Mouse (Mus musculus): Measurements from ENCODE around the gene Cilp. TPM values are rescaled to one million over a fixed set of nuclear protein-coding genes. Genes with fewer than 3 reads are reported as not detected.

Cilp gene
- polyA plus RNA-seq, 1 experiment from 2014 or later: 1.9 TPM

Other genes with a start within 250 kb of the Cilp start
- 92.7 and 97.3 TPM in 2 replicates for gene Hacd3, start 243.5 kb upstream of the Cilp start, polyA plus RNA-seq (2015; fragmentation: Nextera tagmentation; extraction: Ambion mirVana)
- 32.5 and 37.0 TPM in 2 replicates for gene Dpp8, start 232.8 kb upstream of the Cilp start, polyA plus RNA-seq (2015; fragmentation: Nextera tagmentation; extraction: Ambion mirVana)
- gene Igdcc4, start 163.7 kb upstream of the Cilp start, polyA plus RNA-seq (2015; fragmentation: Nextera tagmentation; extraction: Ambion mirVana): 24.7 and 27.6 TPM in 2 replicates
- 1.2 and 2.1 TPM in 2 replicates for gene Igdcc3, start 124.0 kb upstream of the Cilp start, polyA plus RNA-seq (2015; fragmentation: Nextera tagmentation; extraction: Ambion mirVana)
- gene Parp16, start 69.8 kb upstream of the Cilp start, polyA plus RNA-seq (2015; fragmentation: Nextera tagmentation; extraction: Ambion mirVana): 7.0 and 7.1 TPM in 2 replicates
- 62.3 and 66.2 TPM in 2 replicates for gene Clpx, start 29.1 kb downstream of the Cilp start, polyA plus RNA-seq (2015; fragmentation: Nextera tagmentation; extraction: Ambion mirVana)
- gene Pdcd7, start 80.9 kb downstream of the Cilp start, polyA plus RNA-seq (2015; fragmentation: Nextera tagmentation; extraction: Ambion mirVana): 10.4 and 10.6 TPM in 2 replicates
- 0.42 and 0.49 TPM in 2 replicates for gene Ubap1l, start 95.9 kb downstream of the Cilp start, polyA plus RNA-seq (2015; fragmentation: Nextera tagmentation; extraction: Ambion mirVana)
- 1.4 and 1.6 TPM in 2 replicates for gene Kbtbd13, start 126.5 kb downstream of the Cilp start, polyA plus RNA-seq (2015; fragmentation: Nextera tagmentation; extraction: Ambion mirVana)
- gene Rasl12, start 133.3 kb downstream of the Cilp start, polyA plus RNA-seq (2015; fragmentation: Nextera tagmentation; extraction: Ambion mirVana): 9.7 and 11.1 TPM in 2 replicates
- not detected in 2 replicates for gene Slc51b, start 157.8 kb downstream of the Cilp start, polyA plus RNA-seq (2015; fragmentation: Nextera tagmentation; extraction: Ambion mirVana)
- gene Mtfmt, start 170.6 kb downstream of the Cilp start, polyA plus RNA-seq (2015; fragmentation: Nextera tagmentation; extraction: Ambion mirVana): 24.2 and 25.2 TPM in 2 replicates
- gene Spg21, start 195.8 kb downstream of the Cilp start, polyA plus RNA-seq (2015; fragmentation: Nextera tagmentation; extraction: Ambion mirVana): 141 and 144 TPM in 2 replicates